Mouse (Mus musculus) hindbrain, postnatal 0 days (tissue): Measurements from ENCODE around the gene Dnah2. TPM values are rescaled to one million over a fixed set of nuclear protein-coding genes. Genes with fewer than 3 reads are reported as not detected.
A peak's percentile ranks its signal among the peaks of the same experiment; 100 is the strongest.

ENCODE experiments used
- ATAC-seq: fragments of 200-750 bp; cut with Nextera tagmentation; 2 replicates; pipeline ENCODE4 v1.8.0; 2017; ENCODE audit warnings: mild to moderate bottlenecking, moderate TSS enrichment, moderate library complexity
- DNase-seq: peaks from one replicate; pipeline ENCODE4 v3.0.0-alpha.2; 2015; ENCODE audit warnings: low spot score
- H3K27ac ChIP-seq: fragments of 300-500 bp; sonication (generic); 2 replicates; pipeline ENCODE4 v1.5.1; 2014; ENCODE audit warnings: mild to moderate bottlenecking
- H3K27me3 ChIP-seq: fragments of 300-500 bp; sonication (generic); 2 replicates; pipeline ENCODE4 v1.6.1; 2014; ENCODE audit warnings: low read length, mixed read lengths; ENCODE audit not compliant: insufficient read depth
- H3K36me3 ChIP-seq: fragments of 300-500 bp; sonication (generic); 2 replicates; pipeline ENCODE4 v1.6.1; 2014; ENCODE audit warnings: low read length, mixed read lengths; ENCODE audit not compliant: insufficient read depth
- H3K4me1 ChIP-seq: fragments of 300-500 bp; sonication (generic); 2 replicates; pipeline ENCODE4 v1.6.1; 2014; ENCODE audit warnings: antibody characterized with exemption, low read length, mixed read lengths; ENCODE audit not compliant: insufficient read depth
- H3K4me2 ChIP-seq: fragments of 300-500 bp; sonication (generic); 2 replicates; pipeline ENCODE4 v1.6.1; 2014; ENCODE audit warnings: low read depth, mild to moderate bottlenecking, low read length, moderate library complexity, mixed read lengths
- H3K4me3 ChIP-seq: fragments of 300-500 bp; sonication (generic); 2 replicates; pipeline ENCODE4 v1.5.1; 2014; ENCODE audit warnings: low read length
- H3K9ac ChIP-seq: fragments of 300-500 bp; sonication (generic); replicated peaks from 2 replicates; pipeline ENCODE4 v1.6.1; 2014; ENCODE audit warnings: mild to moderate bottlenecking, low read length, moderate library complexity, mixed read lengths
- H3K9me3 ChIP-seq: fragments of 300-500 bp; sonication (generic); 2 replicates; pipeline ENCODE4 v1.6.1; 2016; ENCODE audit warnings: low read length, mixed read lengths
- CTCF ChIP-seq: IDR thresholded peaks from 2 replicates; pipeline ENCODE4 v1.5.1; 2016; ENCODE audit warnings: antibody characterized with exemption, control low read depth, low read depth
- WGBS: fragments of 180-500 bp; shearing (Covaris S2); extraction: QIAGEN DNeasy Blood & Tissue Kit; methylation state at CpG from one replicate; pipeline ENCODE4 v1.1.7; 2014; 5-methylcytosine and 5-hydroxymethylcytosine counted together
- polyA plus RNA-seq: library from polyadenylated mRNA; unstranded; fragments of >200 nt; fragmentation: Nextera tagmentation; extraction: Ambion mirVana; gene quantifications from 2 replicates; pipeline ENCODE4 v1.2.1, GENCODE M21; 2015
- total RNA-seq: library from RNA; depleted of rRNA; stranded (reverse); fragments of >200 nt; gene quantifications from 2 replicates; pipeline ENCODE4 v1.2.3, GENCODE M21; 2014

Gene Dnah2
- total and polyA plus RNA-seq, 2 experiments from 2014 or later = 2.0 to 3.9 TPM

DNA sequence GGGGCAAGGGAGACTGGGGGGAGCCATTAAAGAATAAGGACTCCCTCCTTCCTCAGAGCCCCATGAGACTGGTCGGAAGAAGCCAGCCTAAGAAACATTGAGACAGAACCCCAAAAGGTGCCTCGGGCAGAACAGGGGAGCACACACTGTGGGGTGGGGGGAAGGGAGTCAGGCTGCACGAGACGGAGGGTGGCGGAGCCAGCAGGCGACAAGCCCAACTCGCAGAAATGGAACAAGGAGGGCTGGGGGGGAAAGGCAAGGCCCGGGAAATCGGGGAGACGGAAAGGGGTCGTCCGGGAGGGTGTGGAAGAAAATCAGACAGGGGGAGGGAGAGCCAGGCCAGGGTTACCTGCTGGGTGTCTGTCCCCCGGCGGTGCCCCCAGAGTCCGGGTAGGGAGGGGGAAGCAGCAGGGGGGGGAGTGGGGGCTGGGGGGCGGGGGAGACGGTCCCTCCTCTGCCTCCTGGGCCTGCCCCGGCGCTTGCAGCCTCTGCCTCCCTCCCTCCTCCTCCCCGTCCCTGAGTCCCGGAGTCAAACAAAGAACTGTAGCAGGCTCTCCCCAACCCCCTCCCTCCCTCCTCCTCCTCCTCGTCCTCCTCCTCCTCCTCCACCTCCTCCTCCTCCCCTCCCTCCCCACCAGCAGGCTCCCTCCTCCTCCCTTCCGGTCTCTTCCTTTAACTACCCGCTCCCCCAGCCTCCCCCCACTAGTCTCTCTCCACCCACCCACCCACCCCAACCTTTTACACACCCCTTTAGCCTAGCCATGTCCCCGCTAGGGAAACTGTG lies 133.1 kb downstream of the Dnah2 start:
- no peak for TF ChIP-seq CTCF
- peak overlapping the region; percentile 98 for H3K4me2 ChIP-seq
- DNase-seq (peak; percentile 80), ATAC-seq (peak; percentile 8; the same call in 1 of the 2 replicates)
- peak overlapping the region; percentile 67 for H3K4me3 ChIP-seq
- WGBS = under 1% methylated on average over 14 of the region's 25 CpGs
- H3K27me3 ChIP-seq = no peaks in the 10 kb centered on the region
- H3K9me3 ChIP-seq = no peaks in the 10 kb centered on the region
- H3K9ac ChIP-seq = peak overlapping the region; percentile 88
- H3K27ac ChIP-seq = peak overlapping the region; percentile 99
- no peaks in the 10 kb centered on the region for H3K36me3 ChIP-seq
- H3K4me1 ChIP-seq = peaks cover 46% of the 10 kb centered on the region

- peak overlapping the region; percentile 88 for H3K9ac ChIP-seq
- peaks cover 45% of the 10 kb centered on the region for H3K4me1 ChIP-seq
- peak overlapping the region; percentile 98 for H3K4me2 ChIP-seq
- ATAC-seq (peak; percentile 22), DNase-seq (peak; percentile 85)
- WGBS = 0% methylated on average over 3 of the region's 3 CpGs
- TF ChIP-seq CTCF = peak; percentile 36; the same call in 1 of the 2 replicates
- H3K27me3 ChIP-seq = no peaks in the 10 kb centered on the region
- peak overlapping the region; percentile 67 for H3K4me3 ChIP-seq
- H3K27ac ChIP-seq = peak overlapping the region; percentile 99
- H3K36me3 ChIP-seq = no peaks in the 10 kb centered on the region
- H3K9me3 ChIP-seq = no peaks in the 10 kb centered on the region
Measured at GRCm38 (mm10) chr11:69415327-69415667, 133.6 kb downstream of the Dnah2 start.

DNA sequence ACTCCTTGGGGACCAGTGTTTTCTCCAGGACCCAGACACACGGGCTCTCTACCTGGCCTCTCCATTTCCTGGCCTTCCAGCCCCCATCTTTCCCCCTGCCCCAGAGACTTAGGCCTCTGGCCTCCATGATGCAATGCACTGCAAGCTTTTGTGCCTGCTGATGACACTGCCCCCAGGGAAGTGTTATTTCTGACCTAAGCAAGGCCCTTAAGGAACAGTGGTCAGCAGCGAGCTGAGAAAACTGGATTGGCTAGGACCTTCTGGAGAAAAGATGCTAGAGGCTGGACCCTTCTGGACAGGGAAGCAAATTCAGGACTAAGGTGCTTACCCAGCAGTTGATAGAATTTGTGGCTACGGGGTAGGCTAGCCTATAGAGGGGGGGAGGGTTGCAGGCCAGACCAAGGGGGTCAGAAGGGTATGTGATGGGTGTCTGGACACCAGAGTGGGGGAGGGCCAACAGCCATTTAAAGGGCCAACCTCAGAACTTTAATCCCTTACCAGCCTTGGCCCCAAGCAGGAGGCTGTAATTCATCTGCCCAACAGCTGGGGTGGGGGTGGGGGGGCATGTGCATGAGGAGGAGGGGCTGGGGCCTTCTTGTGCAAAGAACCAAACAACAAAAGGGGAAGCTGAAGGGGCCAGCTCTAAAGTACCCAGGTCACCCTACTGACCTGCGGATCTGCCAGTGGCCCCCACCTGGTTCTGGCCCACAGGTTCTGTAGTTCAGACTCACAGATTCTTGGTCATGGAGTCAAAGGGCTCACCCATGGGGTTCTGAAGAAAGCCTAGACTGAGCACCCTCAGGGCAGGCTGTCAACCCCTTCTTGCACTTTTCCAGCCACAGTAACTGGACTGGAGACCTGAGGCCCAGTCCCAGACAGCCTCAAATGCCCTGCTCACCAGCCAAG lies 134.2 kb downstream of the Dnah2 start:
- Histone ChIP-seq H3K27me3 (no peaks in the 10 kb centered on the region), H3K4me2 (peak overlapping the region; percentile 98), H3K4me1 (peaks cover 39% of the 10 kb centered on the region), H3K36me3 (no peaks in the 10 kb centered on the region), H3K9ac (peak overlapping the region; percentile 88), H3K27ac (peak overlapping the region; percentile 99), H3K4me3 (peak overlapping the region; percentile 67), H3K9me3 (no peaks in the 10 kb centered on the region)
- no peak for ATAC-seq
- TF ChIP-seq CTCF = no peak
- DNase-seq = no peak
- 14% methylated on average over 4 of the region's 4 CpGs for WGBS

DNA sequence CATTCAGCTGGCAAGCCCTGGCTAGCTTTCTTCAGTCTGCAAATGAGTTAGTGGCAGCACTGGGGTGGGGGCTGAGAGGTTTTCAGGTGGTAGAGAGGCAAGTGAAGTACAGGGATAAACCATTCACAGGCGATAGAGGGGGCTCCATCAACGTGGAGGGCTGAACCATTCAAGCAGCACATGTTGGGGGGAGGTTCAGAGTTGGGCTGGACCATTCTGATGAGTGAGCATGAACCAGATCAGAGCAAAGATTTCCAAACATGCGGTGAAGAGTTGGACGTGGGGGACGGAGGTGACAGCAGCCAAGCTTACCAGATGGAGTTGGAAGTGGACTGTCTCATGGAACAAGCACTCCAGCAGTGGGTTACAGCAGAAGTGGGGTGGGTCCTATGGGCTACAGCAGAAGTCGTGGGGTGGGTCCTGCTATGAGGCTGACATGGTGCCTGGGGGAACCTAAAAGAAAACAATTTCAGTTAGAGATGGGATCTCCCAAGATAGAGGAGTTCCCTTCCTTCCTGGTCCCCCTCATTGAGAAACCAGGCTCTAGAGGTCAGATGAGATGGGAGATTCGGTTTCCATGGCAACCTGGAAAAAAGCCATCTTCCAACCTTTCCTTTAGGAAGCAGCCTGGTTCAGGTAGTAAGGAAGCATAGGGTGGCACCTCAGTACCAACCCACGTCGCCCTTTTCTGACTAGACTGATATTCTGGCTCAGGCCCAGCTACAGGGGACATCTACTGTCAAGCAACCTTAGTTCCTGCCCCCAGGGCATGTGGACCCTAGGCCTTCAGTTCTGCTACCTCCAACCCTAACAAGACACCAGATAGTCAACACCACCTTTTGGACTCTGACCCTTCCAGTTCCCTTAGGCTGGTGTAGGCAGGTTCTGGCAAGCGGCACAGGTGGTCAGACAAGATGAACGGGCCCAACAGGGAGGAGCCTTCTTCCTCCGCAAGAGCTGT lies 135.4 kb downstream of the Dnah2 start, which contains the start of gene Kdm6b:
Kdm6b (minus strand) TSS at position 455 of the 961 bp plus-strand sequence.
- Histone ChIP-seq H3K4me3 (peak within 1 kb of the TSS; percentile 67), H3K9me3 (no peaks in the 10 kb centered on the region), H3K27me3 (no peaks in the 10 kb centered on the region), H3K9ac (peak within 1 kb of the TSS; percentile 88), H3K4me1 (peaks cover 36% of the 10 kb centered on the region), H3K4me2 (peak within 1 kb of the TSS; percentile 98), H3K36me3 (no peaks in the 10 kb centered on the region), H3K27ac (peak within 1 kb of the TSS; percentile 99)
- TF ChIP-seq CTCF = peak; percentile 40
- ATAC-seq (no peak), DNase-seq (peak; percentile 86)
- 19% methylated on average over 12 of the region's 12 CpGs for WGBS

- no peak for DNase-seq
Measured at GRCm38 (mm10) chr11:69412548-69412947, 136.4 kb downstream of the Dnah2 start.

More at GRCm38 (mm10) chr11:69412548-69412947, 136.4 kb downstream of the Dnah2 start:
- peak overlapping the region; percentile 98 for H3K4me2 ChIP-seq
- TF ChIP-seq CTCF = no peak
- no peaks in the 10 kb centered on the region for H3K27me3 ChIP-seq
- H3K4me3 ChIP-seq = peak overlapping the region; percentile 67
- peak overlapping the region; percentile 99; the same call in 1 of the 2 replicates for H3K27ac ChIP-seq
- 0 out of 2 replicates have a peak, but pooled peaks cover 2% of the 10 kb centered on the region for H3K36me3 ChIP-seq
- H3K9ac ChIP-seq = peak overlapping the region; percentile 14
- peaks cover 44% of the 10 kb centered on the region for H3K4me1 ChIP-seq
- H3K9me3 ChIP-seq = no peaks in the 10 kb centered on the region
- WGBS = 51% methylated on average over 7 of the region's 7 CpGs
- no peak for ATAC-seq
